Mouse (Mus musculus) embryonic fibroblast, embryonic 13.5 days (primary cell): Measurements from ENCODE around the gene Prmt9. TPM values are rescaled to one million over a fixed set of nuclear protein-coding genes. Genes with fewer than 3 reads are reported as not detected.

Experiments
- H3K27ac ChIP-seq: 2 replicates; pipeline ENCODE4 v1.5.1; 2012; ENCODE audit warnings: low read length, control low read depth, inconsistent platforms; ENCODE audit not compliant: insufficient read depth
- H3K4me1 ChIP-seq: 2 replicates; pipeline ENCODE4 v1.6.1; 2011; ENCODE audit warnings: low read length; ENCODE audit not compliant: control insufficient read depth, insufficient read depth
- H3K4me3 ChIP-seq: 2 replicates; pipeline ENCODE4 v1.5.1; 2011; ENCODE audit warnings: mild to moderate bottlenecking, control low read depth, low read length; ENCODE audit not compliant: insufficient read depth
- CTCF ChIP-seq: IDR thresholded peaks from 2 replicates; pipeline ENCODE4 v1.5.1; 2011; ENCODE audit warnings: mild to moderate bottlenecking, control low read depth, low read length, moderate library complexity, borderline replicate concordance; ENCODE audit not compliant: insufficient read depth
- POLR2A ChIP-seq: IDR thresholded peaks from 2 replicates; pipeline ENCODE4 v1.6.1; 2011; ENCODE audit warnings: low read depth, mild to moderate bottlenecking, control low read depth, low read length, moderate library complexity
- polyA plus RNA-seq: library from polyadenylated mRNA; stranded (reverse); fragments of >200 nt; gene quantifications from 2 replicates; pipeline ENCODE4 v1.2.4, GENCODE M21; 2011; ENCODE audit warnings: low read depth; ENCODE audit not compliant: missing spikeins, insufficient read length

Prmt9 gene
- polyA plus RNA-seq, 1 experiment: 14.4 TPM

GRCm38 (mm10) chr8:77515786-77516185 lies 33.4 kb upstream of the Prmt9 start:
- Histone ChIP-seq H3K4me3 (peak overlapping the region; percentile 94), H3K4me1 (peaks cover 9% of the 10 kb centered on the region; the same call in 1 of the 2 replicates), H3K27ac (no peak overlapping the region)
- TF ChIP-seq CTCF (no peak), POLR2A (no peak)

- Histone ChIP-seq H3K4me1 (peaks cover 9% of the 10 kb centered on the region; the same call in 1 of the 2 replicates), H3K4me3 (peak overlapping the region; percentile 94), H3K27ac (peak overlapping the region; percentile 84; the same call in 1 of the 2 replicates)
- TF ChIP-seq POLR2A (no peak), CTCF (no peak)
Measured at GRCm38 (mm10) chr8:77516845-77517244, 32.4 kb upstream of the Prmt9 start.

- peaks cover 9% of the 10 kb centered on the region; the same call in 1 of the 2 replicates for H3K4me1 ChIP-seq
- TF ChIP-seq POLR2A: peak; percentile 78
- no peak for TF ChIP-seq CTCF
- H3K4me3 ChIP-seq: peak within 1 kb of the TSS; percentile 94
- peak within 1 kb of the TSS; percentile 84 for H3K27ac ChIP-seq
Measured at GRCm38 (mm10) chr8:77517301-77518200, 31.6 kb upstream of the Prmt9 start, which contains the start of gene Arhgap10. TSS of gene Arhgap10 (minus strand) at chr8:77517953.

GRCm38 (mm10) chr8:77518201-77519115 lies 30.7 kb upstream of the Prmt9 start:
- TF ChIP-seq POLR2A (no peak), CTCF (no peak)

GRCm38 (mm10) chr8:77520601-77521000 lies 28.6 kb upstream of the Prmt9 start:
- Histone ChIP-seq H3K27ac (no peak overlapping the region), H3K4me1 (0 out of 2 replicates have a peak, but pooled peaks cover 2% of the 10 kb centered on the region)
- TF ChIP-seq CTCF: no peak
- TF ChIP-seq POLR2A: no peak

More at GRCm38 (mm10) chr8:77518201-77519115, 30.7 kb upstream of the Prmt9 start:
- peaks cover 8% of the 10 kb centered on the region; the same call in 1 of the 2 replicates for H3K4me1 ChIP-seq
- H3K4me3 ChIP-seq: peak overlapping the region; percentile 57
- peak overlapping the region; percentile 63 for H3K27ac ChIP-seq

GRCm38 (mm10) chr8:77521028-77521785 lies 28.0 kb upstream of the Prmt9 start:
- Histone ChIP-seq H3K4me1 (0 out of 2 replicates have a peak, but pooled peaks cover 2% of the 10 kb centered on the region), H3K4me3 (no peak overlapping the region), H3K27ac (no peak overlapping the region)
- TF ChIP-seq POLR2A (no peak), CTCF (no peak)

More at GRCm38 (mm10) chr8:77520601-77521000, 28.6 kb upstream of the Prmt9 start:
- H3K4me3 ChIP-seq: no peak overlapping the region

GRCm38 (mm10) chr8:77522984-77523383 lies 26.2 kb upstream of the Prmt9 start:
- TF ChIP-seq CTCF (no peak), POLR2A (no peak)
- H3K4me1 ChIP-seq: 0 out of 2 replicates have a peak, but pooled peaks cover 2% of the 10 kb centered on the region
- H3K4me3 ChIP-seq: no peak overlapping the region
- H3K27ac ChIP-seq: no peak overlapping the region

- Histone ChIP-seq H3K4me1 (0 out of 2 replicates have a peak, but pooled peaks cover under 1% of the 10 kb centered on the region), H3K27ac (no peak overlapping the region), H3K4me3 (no peak overlapping the region)
- TF ChIP-seq POLR2A (no peak), CTCF (no peak)
Measured at GRCm38 (mm10) chr8:77524018-77524615, 25.1 kb upstream of the Prmt9 start.

- TF ChIP-seq POLR2A (no peak), CTCF (no peak)
- Histone ChIP-seq H3K4me3 (no peak overlapping the region), H3K27ac (no peak overlapping the region), H3K4me1 (no peaks in the 10 kb centered on the region)
Measured at GRCm38 (mm10) chr8:77524906-77525305, 24.3 kb upstream of the Prmt9 start.
